Mouse (Mus musculus): Measurements from ENCODE around the gene Hspa1b. TPM values are rescaled to one million over a fixed set of nuclear protein-coding genes. Genes with fewer than 3 reads are reported as not detected.
A peak's percentile ranks its signal among the peaks of the same experiment; 100 is the strongest.

Gene Hspa1b
- polyA plus RNA-seq, 1 experiment from 2014 or later: 0.64 TPM

- Histone ChIP-seq H3K9ac (ENCODE audit: low read depth, low read length) (no peak overlapping the region), H3K4me3 (ENCODE audit: low read depth, low read length) (no peak overlapping the region), H3K4me1 (replicated peaks; ENCODE audit: control insufficient read depth, insufficient read depth, low read length) (no peaks in the 10 kb centered on the region), H3K27me3 (replicated peaks; ENCODE audit: control insufficient read depth, insufficient read depth, low read length) (no peaks in the 10 kb centered on the region), H3K9me3 (ENCODE audit: control insufficient read depth) (no peaks in the 10 kb centered on the region), H3K4me2 (replicated peaks; ENCODE audit: low read depth) (no peak overlapping the region), H3K36me3 (ENCODE audit: control insufficient read depth, insufficient read depth) (peaks cover 17% of the 10 kb centered on the region), H3K27ac (ENCODE audit: low read depth, low read length) (no peak overlapping the region)
- ATAC-seq: no peak
- TF ChIP-seq CTCF (IDR thresholded peaks at IDR 0.05; ENCODE audit: low read depth): peak; percentile 82
- 69% methylated on average over 2 of the region's 2 CpGs for WGBS
These were observed 25.2 kb upstream of the Hspa1b start for GRCm38 (mm10) chr17:34984218-34984617.

DNA sequence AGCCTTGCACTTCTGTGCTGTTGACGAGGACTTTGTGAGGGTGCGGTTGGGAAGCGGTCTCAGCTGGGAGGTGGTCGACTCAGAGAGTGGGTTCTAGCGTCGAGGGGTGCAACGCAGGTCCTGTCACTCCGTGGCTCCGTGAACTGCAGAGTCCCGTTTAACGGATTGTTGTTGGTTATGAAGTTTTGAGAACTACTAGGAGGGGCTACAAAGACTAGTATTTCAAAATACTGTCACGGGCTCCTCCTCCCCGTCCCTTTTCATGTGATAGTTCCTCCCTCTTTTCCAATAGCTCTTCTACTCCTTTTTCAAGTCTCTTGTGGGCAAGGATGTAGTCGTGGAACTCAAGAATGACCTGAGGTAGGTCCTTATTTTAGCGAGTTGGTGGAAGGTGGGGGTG is 23.3 kb upstream of the Hspa1b start:
- TF ChIP-seq CTCF (IDR thresholded peaks at IDR 0.05; ENCODE audit: low read depth): no peak
- H3K36me3 ChIP-seq (ENCODE audit: control insufficient read depth, insufficient read depth): peaks cover 17% of the 10 kb centered on the region
- peak; percentile 8; the same call in 1 of the 2 replicates for ATAC-seq
- peak overlapping the region; percentile 72 for H3K9ac ChIP-seq (ENCODE audit: low read depth, low read length)
- no peaks in the 10 kb centered on the region for H3K27me3 ChIP-seq (replicated peaks; ENCODE audit: control insufficient read depth, insufficient read depth, low read length)
- no peaks in the 10 kb centered on the region for H3K4me1 ChIP-seq (replicated peaks; ENCODE audit: control insufficient read depth, insufficient read depth, low read length)
- H3K4me3 ChIP-seq (ENCODE audit: low read depth, low read length): peak overlapping the region; percentile 73
- H3K27ac ChIP-seq (ENCODE audit: low read depth, low read length): peak overlapping the region; percentile 93
- no peaks in the 10 kb centered on the region for H3K9me3 ChIP-seq (ENCODE audit: control insufficient read depth)
- WGBS: under 1% methylated on average over 15 of the region's 15 CpGs
- peak overlapping the region; percentile 91 for H3K4me2 ChIP-seq (replicated peaks; ENCODE audit: low read depth)

- H3K36me3 ChIP-seq (ENCODE audit: control insufficient read depth, insufficient read depth): peaks cover 17% of the 10 kb centered on the region
- H3K4me2 ChIP-seq (replicated peaks; ENCODE audit: low read depth): peak within 1 kb of the TSS; percentile 91
- H3K27ac ChIP-seq (ENCODE audit: low read depth, low read length): peak within 1 kb of the TSS; percentile 93
- no peaks in the 10 kb centered on the region for H3K27me3 ChIP-seq (replicated peaks; ENCODE audit: control insufficient read depth, insufficient read depth, low read length)
- H3K9ac ChIP-seq (ENCODE audit: low read depth, low read length): peak within 1 kb of the TSS; percentile 72
- no peaks in the 10 kb centered on the region for H3K9me3 ChIP-seq (ENCODE audit: control insufficient read depth)
- H3K4me3 ChIP-seq (ENCODE audit: low read depth, low read length): peak within 1 kb of the TSS; percentile 73
- WGBS: under 1% methylated on average over 58 of the region's 58 CpGs
- ATAC-seq: peak; percentile 87
- TF ChIP-seq CTCF (IDR thresholded peaks at IDR 0.05; ENCODE audit: low read depth): peak; percentile 17; the same call in 1 of the 2 replicates
- H3K4me1 ChIP-seq (replicated peaks; ENCODE audit: control insufficient read depth, insufficient read depth, low read length): no peaks in the 10 kb centered on the region
These were observed 22.7 kb upstream of the Hspa1b start, which contains the start of gene Lsm2 for GRCm38 (mm10) chr17:34981690-34982180. Lsm2 (plus strand) TSS chr17:34981862.

DNA sequence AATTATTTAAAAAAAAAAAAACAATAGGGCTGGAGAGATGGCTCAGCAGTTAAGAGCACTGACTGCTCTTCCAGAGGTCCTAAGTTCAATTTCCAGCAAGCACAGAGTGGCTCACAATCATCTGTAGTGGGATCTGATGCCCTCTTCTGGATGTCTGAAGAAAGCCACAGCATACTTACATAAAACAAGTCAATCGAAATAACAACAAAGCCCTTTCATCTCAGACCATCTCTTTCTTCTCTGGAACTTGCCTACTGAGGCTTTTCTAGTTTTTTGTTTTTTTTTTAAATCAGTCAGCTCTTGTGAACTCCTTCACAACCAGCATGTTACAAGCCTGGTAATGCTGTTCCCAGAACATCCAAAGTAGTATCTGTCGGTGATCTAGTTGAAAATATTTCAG is 21.6 kb upstream of the Hspa1b start:
- no peak for ATAC-seq
- no peaks in the 10 kb centered on the region for H3K27me3 ChIP-seq (replicated peaks; ENCODE audit: control insufficient read depth, insufficient read depth, low read length)
- peaks cover 9% of the 10 kb centered on the region for H3K36me3 ChIP-seq (ENCODE audit: control insufficient read depth, insufficient read depth)
- TF ChIP-seq CTCF (IDR thresholded peaks at IDR 0.05; ENCODE audit: low read depth): peak; percentile 86
- peak overlapping the region; percentile 72; the same call in 1 of the 2 replicates for H3K9ac ChIP-seq (ENCODE audit: low read depth, low read length)
- H3K27ac ChIP-seq (ENCODE audit: low read depth, low read length): 0 out of 2 replicates have a peak overlapping the region, but pooled peaks have one; percentile 17
- no peaks in the 10 kb centered on the region for H3K9me3 ChIP-seq (ENCODE audit: control insufficient read depth)
- peak overlapping the region; percentile 91 for H3K4me2 ChIP-seq (replicated peaks; ENCODE audit: low read depth)
- 3% methylated on average over 2 of the region's 2 CpGs for WGBS
- peak overlapping the region; percentile 73 for H3K4me3 ChIP-seq (ENCODE audit: low read depth, low read length)
- H3K4me1 ChIP-seq (replicated peaks; ENCODE audit: control insufficient read depth, insufficient read depth, low read length): no peaks in the 10 kb centered on the region

DNA sequence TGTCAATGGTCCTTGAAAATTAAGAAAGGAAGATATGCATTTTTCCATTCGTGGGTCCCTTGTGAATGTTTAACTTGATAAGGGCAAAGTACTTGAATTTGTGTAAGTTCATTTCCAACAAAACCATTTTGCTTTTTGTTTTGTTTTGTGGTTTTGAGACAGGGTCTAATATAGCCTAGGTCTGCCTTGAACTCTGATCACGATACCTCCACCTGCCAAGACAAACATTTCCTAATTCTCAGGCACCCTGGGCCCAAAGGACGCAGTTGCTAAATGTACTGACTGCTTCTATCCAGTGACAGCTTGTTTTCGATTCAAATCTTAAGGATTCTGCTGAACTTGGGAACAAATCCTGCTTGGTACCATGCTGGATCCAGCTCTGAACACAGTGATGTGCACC is 20.6 kb upstream of the Hspa1b start:
- Histone ChIP-seq H3K4me3 (ENCODE audit: low read depth, low read length) (no peak overlapping the region), H3K27me3 (replicated peaks; ENCODE audit: control insufficient read depth, insufficient read depth, low read length) (no peaks in the 10 kb centered on the region), H3K9me3 (ENCODE audit: control insufficient read depth) (no peaks in the 10 kb centered on the region), H3K4me2 (replicated peaks; ENCODE audit: low read depth) (no peak overlapping the region), H3K27ac (ENCODE audit: low read depth, low read length) (no peak overlapping the region), H3K36me3 (ENCODE audit: control insufficient read depth, insufficient read depth) (no peaks in the 10 kb centered on the region), H3K4me1 (replicated peaks; ENCODE audit: control insufficient read depth, insufficient read depth, low read length) (no peaks in the 10 kb centered on the region), H3K9ac (ENCODE audit: low read depth, low read length) (no peak overlapping the region)
- no peak for TF ChIP-seq CTCF (IDR thresholded peaks at IDR 0.05; ENCODE audit: low read depth)
- no peak for ATAC-seq
- 67% methylated on average over 4 of the region's 4 CpGs for WGBS

DNA sequence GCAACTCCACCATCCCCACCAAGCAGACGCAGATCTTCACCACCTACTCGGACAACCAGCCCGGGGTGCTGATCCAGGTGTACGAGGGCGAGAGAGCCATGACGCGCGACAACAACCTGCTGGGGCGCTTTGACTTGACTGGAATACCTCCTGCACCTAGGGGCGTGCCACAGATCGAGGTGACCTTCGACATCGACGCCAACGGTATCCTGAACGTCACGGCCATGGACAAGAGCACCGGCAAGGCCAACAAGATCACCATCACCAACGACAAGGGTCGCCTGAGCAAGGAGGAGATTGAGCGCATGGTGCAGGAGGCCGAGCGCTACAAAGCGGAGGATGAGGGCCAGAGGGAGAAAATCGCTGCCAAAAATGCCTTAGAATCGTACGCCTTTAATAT is 19.2 kb upstream of the Hspa1b start:
- no peak for TF ChIP-seq CTCF (IDR thresholded peaks at IDR 0.05; ENCODE audit: low read depth)
- Histone ChIP-seq H3K27ac (ENCODE audit: low read depth, low read length) (no peak overlapping the region), H3K4me2 (replicated peaks; ENCODE audit: low read depth) (no peak overlapping the region), H3K4me1 (replicated peaks; ENCODE audit: control insufficient read depth, insufficient read depth, low read length) (no peaks in the 10 kb centered on the region), H3K9me3 (ENCODE audit: control insufficient read depth) (no peaks in the 10 kb centered on the region), H3K27me3 (replicated peaks; ENCODE audit: control insufficient read depth, insufficient read depth, low read length) (no peaks in the 10 kb centered on the region), H3K36me3 (ENCODE audit: control insufficient read depth, insufficient read depth) (no peaks in the 10 kb centered on the region), H3K9ac (ENCODE audit: low read depth, low read length) (no peak overlapping the region), H3K4me3 (ENCODE audit: low read depth, low read length) (no peak overlapping the region)
- no peak for ATAC-seq
- 89% methylated on average over 27 of the region's 27 CpGs for WGBS

All from intestine, postnatal 0 days (tissue).